7 mouse cellular contexts compared by ENCODE assay signal in genomic region chr4:147959881-147960831, GRCm38 (mm10). TPM values are rescaled to one million over a fixed set of nuclear protein-coding genes. Genes with fewer than 3 reads are reported as not detected.
A peak's percentile ranks its signal among the peaks of the same experiment; 100 is the strongest.
DNase-seq lines count a peak whose midpoint lies in the region; ATAC-seq and TF ChIP-seq lines count a peak whose summit lies in the region.

No protein-coding gene starts in this region.

- peak; percentile 75 for ATAC-seq in heart, embryonic 16.5 days (replicated peaks; ENCODE audit: extremely low read depth, insufficient read depth, low FRiP score)

- TF ChIP-seq CTCF in E14TG2a.4 (conservative IDR thresholded peaks at IDR 0.05; ENCODE audit: low read length) = peak; percentile 65

- no peak overlapping the region for H3K4me3 ChIP-seq in E14TG2a.4 (replicated peaks; ENCODE audit: low read length)
- no peak overlapping the region for H3K4me3 ChIP-seq in heart, embryonic 16.5 days (ENCODE audit: low read length)

- DNase-seq in T-cell, adult 2 months (ENCODE audit: low spot score) = peak; percentile 37
- peak; percentile 92 for DNase-seq in embryo, embryonic 10.5 days (ENCODE audit: low spot score)
- DNase-seq in kidney, postnatal 10 days = peak; percentile 84
- peak; percentile 84 for DNase-seq in lung, postnatal 36 days
- DNase-seq in right cerebral cortex, adult 2 months (ENCODE audit: low spot score in 2 of 2) = peak; percentile 55 to 69

- H3K4me2 ChIP-seq in heart, embryonic 16.5 days (ENCODE audit: low read depth, low read length) = no peak overlapping the region

- no peaks in the 10 kb centered on the region for H3K9me3 ChIP-seq in E14TG2a.4 (ENCODE audit: low read length)
- no peaks in the 10 kb centered on the region for H3K9me3 ChIP-seq in heart, embryonic 16.5 days (replicated peaks; ENCODE audit: control insufficient read depth, low read length)

- no peaks in the 10 kb centered on the region for H3K36me3 ChIP-seq in E14TG2a.4 (ENCODE audit: insufficient read depth, low read length)
- no peaks in the 10 kb centered on the region for H3K36me3 ChIP-seq in heart, embryonic 16.5 days (ENCODE audit: control insufficient read depth, insufficient read depth)

- H3K27ac ChIP-seq in heart, embryonic 16.5 days (ENCODE audit: low read length) = no peak overlapping the region

- no peak overlapping the region for H3K9ac ChIP-seq in heart, embryonic 16.5 days (ENCODE audit: low read length)

- peaks cover 18% of the 10 kb centered on the region for H3K4me1 ChIP-seq in E14TG2a.4 (replicated peaks; ENCODE audit: low read depth, low read length)
- peaks cover 10% of the 10 kb centered on the region; the same call in 1 of the 2 replicates for H3K4me1 ChIP-seq in heart, embryonic 16.5 days (ENCODE audit: control insufficient read depth, insufficient read depth, low read length)

- 27% methylated on average over 6 of the region's 6 CpGs for WGBS in heart, embryonic 16.5 days

- peaks cover 16% of the 10 kb centered on the region for H3K27me3 ChIP-seq in E14TG2a.4 (ENCODE audit: insufficient read depth, low read length)
- no peaks in the 10 kb centered on the region for H3K27me3 ChIP-seq in heart, embryonic 16.5 days (ENCODE audit: control insufficient read depth, insufficient read depth, low read length)

RNA-seq across cellular contexts. Expression of gene 2510039O18Rik, which starts 19.5 kb away (rescaled TPM):
- polyA plus RNA-seq in heart, embryonic 16.5 days (2015; fragmentation: Nextera tagmentation; extraction: Ambion mirVana) = 12.1 and 14.2 TPM in 2 replicates

RNA-seq across cellular contexts. Expression of gene Plod1, which starts 23.6 kb away (rescaled TPM):
- polyA plus RNA-seq in heart, embryonic 16.5 days (2015; fragmentation: Nextera tagmentation; extraction: Ambion mirVana) = 58.5 and 62.7 TPM in 2 replicates

RNA-seq across cellular contexts. Expression of gene Nppb, which starts 25.4 kb away (rescaled TPM):
- 159 and 197 TPM in 2 replicates for polyA plus RNA-seq in heart, embryonic 16.5 days (2015; fragmentation: Nextera tagmentation; extraction: Ambion mirVana)

RNA-seq across cellular contexts. Expression of gene Nppa, which starts 40.4 kb away (rescaled TPM):
- polyA plus RNA-seq in heart, embryonic 16.5 days (2015; fragmentation: Nextera tagmentation; extraction: Ambion mirVana) = 4,431 and 6,649 TPM in 2 replicates

RNA-seq across cellular contexts. Expression of gene Mfn2, which starts 55.7 kb away (rescaled TPM):
- 164 and 184 TPM in 2 replicates for polyA plus RNA-seq in heart, embryonic 16.5 days (2015; fragmentation: Nextera tagmentation; extraction: Ambion mirVana)

Comparison
In these comparisons a context has a peak if more than half of its experiments do, and no peak if none do; other contexts are left out.
1. DNase-seq: peak in every context shown above with its lines; median percentile 92 in embryo, embryonic 10.5 days; 84 in kidney, postnatal 10 days; 84 in lung, postnatal 36 days; 62 in right cerebral cortex, adult 2 months; 37 in T-cell, adult 2 months.